Mouse (Mus musculus) spleen, embryonic (tissue): Measurements from ENCODE around the gene Alkbh4.
"Not testable (repeated sequence)": the region's sequence is repeated elsewhere in the genome, so short reads cannot be mapped to it uniquely, and the experiment has no call there.

Source experiments
- CTCF ChIA-PET: fragments of 350-600 bp; sonication (Branson Sonifier 250); formaldehyde crosslinking; loops from one replicate; lab custom pipeline; 2022; lab: Charles Lee

Alkbh4 gene

GRCm38 (mm10) chr5:136140057-136140482 lies 4.1 kb downstream of the Alkbh4 start:
- CTCF ChIA-PET: interaction anchor here (1.4 kb wide), 1 partner anchor 46 kb away, joined by 4 read pairs; no protein-coding TSS in a partner anchor

GRCm38 (mm10) chr5:136142746-136143145 lies 6.8 kb downstream of the Alkbh4 start:
- CTCF ChIA-PET: no interaction called here

- CTCF ChIA-PET: interaction anchor here (0.6 kb wide), 1 partner anchor 35 kb away, joined by 4 read pairs; no protein-coding TSS in a partner anchor
Measured at GRCm38 (mm10) chr5:136143161-136143755, 7.3 kb downstream of the Alkbh4 start.

GRCm38 (mm10) chr5:136144606-136145430 lies 8.9 kb downstream of the Alkbh4 start:
- CTCF ChIA-PET: no interaction called here

GRCm38 (mm10) chr5:136146936-136147335 lies 11.0 kb downstream of the Alkbh4 start:
- CTCF ChIA-PET: no interaction called here

GRCm38 (mm10) chr5:136147704-136148103 lies 11.8 kb downstream of the Alkbh4 start:
- CTCF ChIA-PET: no interaction called here

GRCm38 (mm10) chr5:136149134-136149576 lies 13.2 kb downstream of the Alkbh4 start:
- CTCF ChIA-PET: not testable (repeated sequence)

- CTCF ChIA-PET: no interaction called here
Measured at GRCm38 (mm10) chr5:136152365-136152764, 16.4 kb downstream of the Alkbh4 start.

- CTCF ChIA-PET: no interaction called here
Measured at GRCm38 (mm10) chr5:136155399-136155798, 19.5 kb downstream of the Alkbh4 start.

- CTCF ChIA-PET: not testable (repeated sequence)
Measured at GRCm38 (mm10) chr5:136160084-136160483, 24.1 kb downstream of the Alkbh4 start.

- CTCF ChIA-PET: no interaction called here
Measured at GRCm38 (mm10) chr5:136163807-136164474, 28.0 kb downstream of the Alkbh4 start.

GRCm38 (mm10) chr5:136165246-136165645 lies 29.3 kb downstream of the Alkbh4 start:
- CTCF ChIA-PET: no interaction called here

- CTCF ChIA-PET: interaction anchor here (0.5 kb wide), 1 partner anchor 287 kb away, joined by 7 read pairs; no protein-coding TSS in a partner anchor
Measured at GRCm38 (mm10) chr5:136167296-136167695, 31.4 kb downstream of the Alkbh4 start.

- CTCF ChIA-PET: interaction anchor here (0.6 kb wide), 1 partner anchor 186 kb away, joined by 6 read pairs; no protein-coding TSS in a partner anchor
Measured at GRCm38 (mm10) chr5:136168071-136168470, 32.1 kb downstream of the Alkbh4 start.

- CTCF ChIA-PET: interaction anchor here (0.6 to 0.7 kb wide), 2 partner anchors 12 to 612 kb away, joined by 3 read pairs; no protein-coding TSS in a partner anchor
Measured at GRCm38 (mm10) chr5:136169626-136170511, 33.9 kb downstream of the Alkbh4 start.

GRCm38 (mm10) chr5:136170512-136171362 lies 34.8 kb downstream of the Alkbh4 start, which contains the start of gene Orai2:
Orai2 (minus strand) TSS chr5:136170713.
- CTCF ChIA-PET: interaction anchor here (0.7 kb wide), 1 partner anchor 11 kb away, joined by 3 read pairs; no protein-coding TSS in a partner anchor

- CTCF ChIA-PET: no interaction called here
Measured at GRCm38 (mm10) chr5:136171363-136172341, 35.7 kb downstream of the Alkbh4 start.

- CTCF ChIA-PET: interaction anchor here (0.6 kb wide), 1 partner anchor 37 kb away, joined by 3 read pairs; no protein-coding TSS in a partner anchor
Measured at GRCm38 (mm10) chr5:136172939-136173338, 37.0 kb downstream of the Alkbh4 start.
